Mouse (Mus musculus): ENCODE data around the gene Prmt9. TPM values are rescaled to one million over a fixed set of nuclear protein-coding genes. Genes with fewer than 3 reads are reported as not detected.

The Prmt9 gene
- polyA plus RNA-seq (2014; fragmentation: Nextera tagmentation; extraction: Ambion mirVana): 21.4 and 21.7 TPM in 2 replicates

GRCm38 (mm10) chr8:77549121-77549706 is at the start of gene Prmt9:
TSS of gene Prmt9 (plus strand) at chr8:77549397.
- 4% methylated on average over 40 of the region's 42 CpGs for WGBS
- H3K4me3 ChIP-seq (ENCODE audit: low read depth, low read length): peak within 1 kb of the TSS; percentile 78
- no peaks in the 10 kb centered on the region for H3K4me1 ChIP-seq (ENCODE audit: control insufficient read depth, insufficient read depth, low read length)
- peak; percentile 97 for ATAC-seq (ENCODE audit: insufficient number of reproducible peaks, insufficient read depth, low FRiP score, low read depth)
- H3K9ac ChIP-seq (replicated peaks; ENCODE audit: low read depth, low read length): peak within 1 kb of the TSS; percentile 91
- H3K36me3 ChIP-seq (ENCODE audit: control insufficient read depth, insufficient read depth, low read length): peaks cover 19% of the 10 kb centered on the region
- no peaks in the 10 kb centered on the region for H3K27me3 ChIP-seq (ENCODE audit: control insufficient read depth, insufficient read depth, low read length)
- H3K4me2 ChIP-seq (replicated peaks; ENCODE audit: low read depth, low read length): peak within 1 kb of the TSS; percentile 75
- H3K9me3 ChIP-seq (ENCODE audit: control insufficient read depth, low read depth, low read length): 0 out of 2 replicates have a peak, but pooled peaks cover 3% of the 10 kb centered on the region
- H3K27ac ChIP-seq (ENCODE audit: low read length): peak within 1 kb of the TSS; percentile 86

DNA sequence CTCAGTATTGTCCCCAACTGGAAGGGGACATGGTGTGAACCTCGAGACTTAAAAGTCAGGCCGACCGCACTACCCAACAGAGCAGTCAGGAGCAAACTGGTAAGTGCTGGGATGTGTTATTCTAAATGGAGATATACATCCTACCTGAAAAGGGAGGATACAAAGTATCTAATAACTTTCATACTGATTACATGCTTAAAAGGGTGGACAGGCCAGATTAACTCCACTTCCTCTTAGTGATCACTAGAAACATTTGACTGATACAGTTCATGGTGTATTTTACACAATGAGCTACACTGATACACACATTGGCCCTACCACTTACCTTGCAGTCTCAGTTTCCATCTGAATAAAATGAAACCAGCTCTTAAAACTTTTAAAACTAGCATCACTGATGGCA is 48.9 kb upstream of the Prmt9 start:
- Histone ChIP-seq H3K4me2 (replicated peaks; ENCODE audit: low read depth, low read length) (no peak overlapping the region), H3K9ac (replicated peaks; ENCODE audit: low read depth, low read length) (no peak overlapping the region), H3K27me3 (ENCODE audit: control insufficient read depth, insufficient read depth, low read length) (no peaks in the 10 kb centered on the region), H3K9me3 (ENCODE audit: control insufficient read depth, low read depth, low read length) (no peaks in the 10 kb centered on the region), H3K4me1 (ENCODE audit: control insufficient read depth, insufficient read depth, low read length) (peaks cover 3% of the 10 kb centered on the region; the same call in 1 of the 2 replicates), H3K36me3 (ENCODE audit: control insufficient read depth, insufficient read depth, low read length) (no peaks in the 10 kb centered on the region), H3K27ac (ENCODE audit: low read length) (no peak overlapping the region), H3K4me3 (ENCODE audit: low read depth, low read length) (no peak overlapping the region)
- 94% methylated on average over 3 of the region's 3 CpGs for WGBS
- ATAC-seq (ENCODE audit: insufficient number of reproducible peaks, insufficient read depth, low FRiP score, low read depth): no peak

DNA sequence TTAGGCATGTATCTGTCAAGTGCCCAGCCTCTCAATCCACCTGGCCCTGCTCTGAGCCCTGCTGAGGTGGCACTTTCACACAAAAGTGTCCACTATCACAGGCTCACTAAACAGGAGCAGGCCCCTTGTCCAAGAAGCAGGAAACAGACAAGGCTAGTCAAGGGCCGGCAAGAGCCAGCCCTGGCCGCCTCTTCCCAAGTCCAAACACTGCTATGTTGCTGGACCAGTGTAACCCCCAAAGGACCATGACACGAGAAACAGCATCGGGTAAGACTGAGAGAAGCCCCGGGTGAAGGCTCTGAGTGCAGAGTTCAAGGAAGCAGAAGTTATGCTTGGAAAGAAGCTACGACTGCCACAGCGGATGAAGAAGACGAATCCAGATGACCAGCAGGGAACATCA is 48.1 kb upstream of the Prmt9 start:
- no peak overlapping the region for H3K9ac ChIP-seq (replicated peaks; ENCODE audit: low read depth, low read length)
- H3K4me1 ChIP-seq (ENCODE audit: control insufficient read depth, insufficient read depth, low read length): peaks cover 3% of the 10 kb centered on the region; the same call in 1 of the 2 replicates
- no peak overlapping the region for H3K27ac ChIP-seq (ENCODE audit: low read length)
- 80% methylated on average over 8 of the region's 8 CpGs for WGBS
- no peak overlapping the region for H3K4me3 ChIP-seq (ENCODE audit: low read depth, low read length)
- no peaks in the 10 kb centered on the region for H3K9me3 ChIP-seq (ENCODE audit: control insufficient read depth, low read depth, low read length)
- no peaks in the 10 kb centered on the region for H3K27me3 ChIP-seq (ENCODE audit: control insufficient read depth, insufficient read depth, low read length)
- no peak overlapping the region for H3K4me2 ChIP-seq (replicated peaks; ENCODE audit: low read depth, low read length)
- no peaks in the 10 kb centered on the region for H3K36me3 ChIP-seq (ENCODE audit: control insufficient read depth, insufficient read depth, low read length)
- no peak for ATAC-seq (ENCODE audit: insufficient number of reproducible peaks, insufficient read depth, low FRiP score, low read depth)

- WGBS: 89% methylated on average over 6 of the region's 6 CpGs
- Histone ChIP-seq H3K4me2 (replicated peaks; ENCODE audit: low read depth, low read length) (no peak overlapping the region), H3K4me3 (ENCODE audit: low read depth, low read length) (no peak overlapping the region), H3K9ac (replicated peaks; ENCODE audit: low read depth, low read length) (no peak overlapping the region), H3K27me3 (ENCODE audit: control insufficient read depth, insufficient read depth, low read length) (no peaks in the 10 kb centered on the region), H3K9me3 (ENCODE audit: control insufficient read depth, low read depth, low read length) (no peaks in the 10 kb centered on the region), H3K27ac (ENCODE audit: low read length) (no peak overlapping the region), H3K4me1 (ENCODE audit: control insufficient read depth, insufficient read depth, low read length) (peaks cover 3% of the 10 kb centered on the region; the same call in 1 of the 2 replicates), H3K36me3 (ENCODE audit: control insufficient read depth, insufficient read depth, low read length) (no peaks in the 10 kb centered on the region)
- no peak for ATAC-seq (ENCODE audit: insufficient number of reproducible peaks, insufficient read depth, low FRiP score, low read depth)
Observed at GRCm38 (mm10) chr8:77502547-77502946, 46.6 kb upstream of the Prmt9 start.

DNA sequence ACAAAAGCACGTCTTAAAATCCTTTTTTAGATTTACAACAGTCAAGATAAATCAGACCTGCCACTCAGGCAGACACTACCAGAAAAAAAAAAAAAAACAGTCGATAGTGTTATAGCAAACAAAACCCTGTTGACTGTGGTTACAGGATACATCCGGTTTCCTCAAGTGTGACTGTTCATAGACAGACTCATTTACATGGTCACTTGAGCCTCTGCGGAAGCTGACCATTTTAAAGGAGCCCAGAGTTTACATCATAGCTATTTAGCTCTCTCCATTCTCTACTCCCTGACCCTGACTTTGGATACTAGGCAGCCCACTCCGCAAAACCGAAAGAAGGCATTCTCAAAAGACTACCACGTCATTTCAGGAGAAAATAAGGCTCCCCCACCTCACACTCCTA is 42.7 kb upstream of the Prmt9 start:
- 64% methylated on average over 7 of the region's 7 CpGs for WGBS
- no peak overlapping the region for H3K4me2 ChIP-seq (replicated peaks; ENCODE audit: low read depth, low read length)
- ATAC-seq (ENCODE audit: insufficient number of reproducible peaks, insufficient read depth, low FRiP score, low read depth): no peak; the same call in 1 of the 2 replicates

DNA sequence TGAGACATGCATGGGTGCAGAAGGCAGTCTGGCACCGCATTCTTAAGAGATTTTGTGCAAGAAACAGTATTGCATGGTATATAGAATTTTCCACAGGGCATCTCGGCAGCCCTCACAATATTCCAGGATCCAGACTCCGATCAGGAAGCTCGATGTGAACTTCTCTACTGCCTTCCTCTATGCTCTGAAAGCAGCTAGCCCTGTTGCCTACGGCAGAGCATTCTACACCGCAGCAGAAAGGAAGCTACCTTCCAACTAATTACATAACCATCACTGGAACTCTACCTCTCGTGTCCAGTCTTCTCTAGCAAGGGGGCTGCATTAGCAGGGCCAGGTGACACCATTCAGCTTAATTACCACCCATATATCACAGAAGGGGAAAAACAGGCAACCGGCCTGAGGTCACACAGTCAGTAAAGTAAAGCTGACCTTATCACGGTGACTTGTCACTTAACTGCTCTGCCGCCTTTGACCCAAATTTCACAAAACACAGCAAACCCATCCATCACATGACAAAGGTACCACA is 41.6 kb upstream of the Prmt9 start:
- H3K4me1 ChIP-seq (ENCODE audit: control insufficient read depth, insufficient read depth, low read length): peaks cover 8% of the 10 kb centered on the region; the same call in 1 of the 2 replicates
- H3K27ac ChIP-seq (ENCODE audit: low read length): no peak overlapping the region
- H3K9me3 ChIP-seq (ENCODE audit: control insufficient read depth, low read depth, low read length): no peaks in the 10 kb centered on the region
- H3K9ac ChIP-seq (replicated peaks; ENCODE audit: low read depth, low read length): no peak overlapping the region
- H3K27me3 ChIP-seq (ENCODE audit: control insufficient read depth, insufficient read depth, low read length): no peaks in the 10 kb centered on the region
- no peak overlapping the region for H3K4me3 ChIP-seq (ENCODE audit: low read depth, low read length)
- WGBS: 62% methylated on average over 10 of the region's 10 CpGs
- H3K36me3 ChIP-seq (ENCODE audit: control insufficient read depth, insufficient read depth, low read length): no peaks in the 10 kb centered on the region
- H3K4me2 ChIP-seq (replicated peaks; ENCODE audit: low read depth, low read length): no peak overlapping the region
- no peak for ATAC-seq (ENCODE audit: insufficient number of reproducible peaks, insufficient read depth, low FRiP score, low read depth)

More for the DNA sequence above, 42.7 kb upstream of the Prmt9 start:
- Histone ChIP-seq H3K27me3 (ENCODE audit: control insufficient read depth, insufficient read depth, low read length) (no peaks in the 10 kb centered on the region), H3K9me3 (ENCODE audit: control insufficient read depth, low read depth, low read length) (no peaks in the 10 kb centered on the region), H3K4me1 (ENCODE audit: control insufficient read depth, insufficient read depth, low read length) (peaks cover 8% of the 10 kb centered on the region; the same call in 1 of the 2 replicates), H3K27ac (ENCODE audit: low read length) (no peak overlapping the region), H3K4me3 (ENCODE audit: low read depth, low read length) (no peak overlapping the region), H3K9ac (replicated peaks; ENCODE audit: low read depth, low read length) (no peak overlapping the region), H3K36me3 (ENCODE audit: control insufficient read depth, insufficient read depth, low read length) (no peaks in the 10 kb centered on the region)

GRCm38 (mm10) chr8:77509044-77509443 is 40.2 kb upstream of the Prmt9 start:
- 81% methylated on average over 7 of the region's 7 CpGs for whole genome bisulfite sequencing
- Histone ChIP-seq H3K4me2 (replicated peaks; ENCODE audit: low read depth, low read length) (no peak overlapping the region), H3K27ac (ENCODE audit: low read length) (no peak overlapping the region), H3K9ac (replicated peaks; ENCODE audit: low read depth, low read length) (no peak overlapping the region), H3K4me3 (ENCODE audit: low read depth, low read length) (no peak overlapping the region), H3K4me1 (ENCODE audit: control insufficient read depth, insufficient read depth, low read length) (peaks cover 13% of the 10 kb centered on the region; the same call in 1 of the 2 replicates), H3K27me3 (ENCODE audit: control insufficient read depth, insufficient read depth, low read length) (no peaks in the 10 kb centered on the region), H3K9me3 (ENCODE audit: control insufficient read depth, low read depth, low read length) (no peaks in the 10 kb centered on the region), H3K36me3 (ENCODE audit: control insufficient read depth, insufficient read depth, low read length) (no peaks in the 10 kb centered on the region)
- no peak for ATAC-seq (ENCODE audit: insufficient number of reproducible peaks, insufficient read depth, low FRiP score, low read depth)

GRCm38 (mm10) chr8:77510426-77510825 is 38.8 kb upstream of the Prmt9 start:
- ATAC-seq (ENCODE audit: insufficient number of reproducible peaks, insufficient read depth, low FRiP score, low read depth): no peak
- Histone ChIP-seq H3K27me3 (ENCODE audit: control insufficient read depth, insufficient read depth, low read length) (no peaks in the 10 kb centered on the region), H3K27ac (ENCODE audit: low read length) (no peak overlapping the region), H3K36me3 (ENCODE audit: control insufficient read depth, insufficient read depth, low read length) (no peaks in the 10 kb centered on the region), H3K4me1 (ENCODE audit: control insufficient read depth, insufficient read depth, low read length) (0 out of 2 replicates have a peak, but pooled peaks cover 17% of the 10 kb centered on the region), H3K9me3 (ENCODE audit: control insufficient read depth, low read depth, low read length) (no peaks in the 10 kb centered on the region), H3K4me3 (ENCODE audit: low read depth, low read length) (no peak overlapping the region), H3K9ac (replicated peaks; ENCODE audit: low read depth, low read length) (no peak overlapping the region), H3K4me2 (replicated peaks; ENCODE audit: low read depth, low read length) (no peak overlapping the region)
- 46% methylated on average over 3 of the region's 3 CpGs for WGBS
